Mouse (Mus musculus) embryonic facial prominence, embryonic 14.5 days (tissue): ENCODE measurements around the gene Dedd2. TPM values are rescaled to one million over a fixed set of nuclear protein-coding genes. Genes with fewer than 3 reads are reported as not detected.

Experiments
- microRNA-seq: library from miRNA; unstranded; fragments of <30 nt; microRNA quantifications from one replicate; pipeline ENCODE4, GENCODE M21; 2016; ENCODE audit warnings: borderline number of aligned reads
- polyA plus RNA-seq: library from polyadenylated mRNA; unstranded; fragments of >200 nt; fragmentation: Nextera tagmentation; extraction: Ambion mirVana; gene quantifications from 2 replicates; pipeline ENCODE4 v1.2.1, GENCODE M21; 2014

Gene Dedd2
- polyA plus RNA-seq, 1 experiment from 2014 or later, result 9.4 TPM

Small RNA genes within 50 kb of the gene (microRNA-seq; reads per million reads assigned to microRNA genes)
- gene Mir7048, result not detected

Other genes with a start within 250 kb of the Dedd2 start
- 218 and 219 TPM in 2 replicates for gene Rabac1, start 247.9 kb downstream of the Dedd2 start, polyA plus RNA-seq
- 7.2 and 9.0 TPM in 2 replicates for gene Atp1a3, start 214.7 kb downstream of the Dedd2 start, polyA plus RNA-seq
- 7.0 and 8.3 TPM in 2 replicates for gene Grik5, start 148.3 kb downstream of the Dedd2 start, polyA plus RNA-seq
- 24.1 and 25.2 TPM in 2 replicates for gene Zfp574, start 148.0 kb downstream of the Dedd2 start, polyA plus RNA-seq
- gene Pou2f2, start 40.9 kb downstream of the Dedd2 start, polyA plus RNA-seq, result 1.5 TPM in 2 replicates
- 4.1 and 4.4 TPM in 2 replicates for gene Zfp526, start 810 bp upstream of the Dedd2 start, polyA plus RNA-seq
- 14.3 and 14.8 TPM in 2 replicates for gene Gsk3a, start 17.2 kb upstream of the Dedd2 start, polyA plus RNA-seq
- 23.3 and 26.0 TPM in 2 replicates for gene Erf, start 30.1 kb upstream of the Dedd2 start, polyA plus RNA-seq
- gene Cic, start 47.1 kb upstream of the Dedd2 start, polyA plus RNA-seq, result 48.8 and 49.0 TPM in 2 replicates
- 173 and 200 TPM in 2 replicates for gene Pafah1b3, start 77.4 kb upstream of the Dedd2 start, polyA plus RNA-seq
- 0.77 and 1.3 TPM in 2 replicates for gene Prr19, start 80.8 kb upstream of the Dedd2 start, polyA plus RNA-seq
- gene Tmem145, start 85.5 kb upstream of the Dedd2 start, polyA plus RNA-seq, result 1.7 and 2.0 TPM in 2 replicates
- 15.4 and 15.8 TPM in 2 replicates for gene Megf8, start 96.5 kb upstream of the Dedd2 start, polyA plus RNA-seq
- gene Cnfn, start 149.1 kb upstream of the Dedd2 start, polyA plus RNA-seq, result 17.7 and 80.3 TPM in 2 replicates
- gene Lipe, start 178.1 kb upstream of the Dedd2 start, polyA plus RNA-seq, result 4.2 and 4.9 TPM in 2 replicates
- gene Cxcl17, start 192.3 kb upstream of the Dedd2 start, polyA plus RNA-seq, result 0.85 and 1.9 TPM in 2 replicates